Mouse (Mus musculus) stomach, postnatal 0 days (tissue): ENCODE measurements around the gene Efna5.

Source experiments
- CTCF ChIP-seq: IDR thresholded peaks from 2 replicates; pipeline ENCODE4 v1.5.1; 2016; ENCODE audit warnings: antibody characterized with exemption, low read depth, mild to moderate bottlenecking, moderate library complexity
- EP300 ChIP-seq: optimal IDR thresholded peaks from 2 replicates; pipeline ENCODE3; 2016; ENCODE audit warnings: antibody characterized with exemption

DNA sequence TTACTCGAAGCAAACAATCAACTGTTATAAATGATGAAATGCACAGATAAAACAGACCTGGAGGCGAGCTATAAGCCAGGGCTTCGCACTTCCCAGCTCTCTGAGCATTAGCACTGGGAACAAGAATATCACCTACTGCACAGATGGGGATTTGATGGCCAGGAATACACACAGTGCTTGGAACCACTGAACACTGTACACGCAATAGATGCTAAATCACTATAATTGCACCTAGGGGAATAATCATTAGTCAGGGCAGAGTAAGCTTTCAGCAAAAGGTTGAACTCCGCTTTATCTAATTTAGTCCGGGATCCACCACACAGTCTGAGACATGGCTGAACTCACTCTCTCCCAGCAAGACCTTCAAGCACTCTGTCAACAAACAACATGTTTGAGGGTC, 240.5 kb downstream of the Efna5 start:
- TF ChIP-seq CTCF (no peak), EP300 (no peak)
